In the genomic region with DNA sequence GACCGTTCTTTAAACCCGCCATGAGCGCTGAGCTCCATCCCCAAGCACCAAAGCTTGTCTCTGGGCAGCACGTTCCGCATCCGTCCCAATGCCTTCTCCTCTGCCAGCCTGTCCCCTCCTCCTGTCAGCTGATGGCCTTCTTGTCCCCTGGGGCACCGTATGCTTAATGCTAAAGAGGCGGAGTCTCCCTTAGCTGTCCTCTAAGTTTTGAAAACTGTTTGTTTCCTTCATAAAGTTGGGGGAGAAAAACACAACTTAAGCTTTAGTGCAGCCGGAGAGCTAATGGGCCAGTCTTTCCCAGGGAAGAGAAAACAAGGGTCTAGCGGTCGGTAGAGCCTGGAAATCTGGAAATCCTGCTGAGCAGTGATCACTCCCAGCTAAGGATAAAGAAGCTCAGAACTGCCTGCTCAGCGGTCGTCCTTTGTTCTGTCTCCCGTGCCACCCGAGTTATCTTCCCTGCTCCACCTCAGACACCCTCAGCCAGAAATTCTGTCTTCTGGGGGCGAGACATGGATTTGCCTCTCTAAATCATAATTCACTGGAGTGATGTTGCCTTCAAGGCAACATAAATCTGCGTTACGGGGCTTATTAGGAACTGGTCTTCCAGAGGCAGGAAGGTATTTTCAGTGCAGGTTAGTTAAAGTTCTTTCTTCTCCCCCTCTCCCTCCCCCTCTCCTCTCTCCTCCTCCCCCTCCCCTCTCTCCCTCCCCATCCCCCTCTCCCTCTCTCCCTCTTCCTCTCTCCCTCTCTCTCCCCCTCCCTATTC, we compare ENCODE assay signal across 8 mouse cellular contexts.
A peak's percentile ranks its signal among the peaks of the same experiment; 100 is the strongest.
DNase-seq lines count a peak whose midpoint lies in the region; ATAC-seq and TF ChIP-seq lines count a peak whose summit lies in the region.

No protein-coding gene starts in this region.

- no peaks in the 10 kb centered on the region for H3K27me3 ChIP-seq in forebrain, postnatal 0 days (ENCODE audit: insufficient read depth, low read length)
- H3K27me3 ChIP-seq in midbrain, embryonic 13.5 days = peaks cover 12% of the 10 kb centered on the region

- no peak for ATAC-seq in cerebellum, adult (ENCODE audit: insufficient number of reproducible peaks, low FRiP score, low TSS enrichment)
- ATAC-seq in forebrain, postnatal 0 days = peak; percentile 28; the same call in 1 of the 2 replicates
- ATAC-seq in midbrain, embryonic 13.5 days = peak; percentile 68

- H3K9me3 ChIP-seq in forebrain, postnatal 0 days (ENCODE audit: low read length) = no peaks in the 10 kb centered on the region
- H3K9me3 ChIP-seq in midbrain, embryonic 13.5 days = no peaks in the 10 kb centered on the region

- peak overlapping the region; percentile 17; the same call in 1 of the 2 replicates for H3K4me3 ChIP-seq in forebrain, postnatal 0 days (ENCODE audit: low read depth, low read length)
- H3K4me3 ChIP-seq in midbrain, embryonic 13.5 days (replicated peaks) = peak overlapping the region; percentile 30

- peak overlapping the region; percentile 37 for H3K4me2 ChIP-seq in forebrain, postnatal 0 days (ENCODE audit: low read depth)
- H3K4me2 ChIP-seq in midbrain, embryonic 13.5 days (replicated peaks) = peak overlapping the region; percentile 55

- peak overlapping the region; percentile 44 for H3K9ac ChIP-seq in forebrain, postnatal 0 days
- H3K9ac ChIP-seq in midbrain, embryonic 13.5 days (replicated peaks) = peak overlapping the region; percentile 50; the same call in 1 of the 2 replicates

- peak overlapping the region; percentile 40; the same call in 1 of the 2 replicates for H3K27ac ChIP-seq in forebrain, postnatal 0 days (ENCODE audit: low read depth, low read length)
- H3K27ac ChIP-seq in midbrain, embryonic 13.5 days = peak overlapping the region; percentile 82

- H3K4me1 ChIP-seq in forebrain, postnatal 0 days (ENCODE audit: insufficient read depth) = peaks cover 12% of the 10 kb centered on the region
- peaks cover 30% of the 10 kb centered on the region for H3K4me1 ChIP-seq in midbrain, embryonic 13.5 days (replicated peaks)

- H3K36me3 ChIP-seq in forebrain, postnatal 0 days (ENCODE audit: insufficient read depth) = no peaks in the 10 kb centered on the region
- no peaks in the 10 kb centered on the region for H3K36me3 ChIP-seq in midbrain, embryonic 13.5 days

- no peak for TF ChIP-seq CTCF in forebrain, postnatal 0 days (IDR thresholded peaks at IDR 0.05; ENCODE audit: low read depth)

- WGBS in forebrain, postnatal 0 days = 3% methylated on average over 18 of the region's 18 CpGs
- under 1% methylated on average over 18 of the region's 18 CpGs for WGBS in midbrain, embryonic 13.5 days

- peak; percentile 41 for DNase-seq in cerebellum, adult 8-10 months
- peak; percentile 82 for DNase-seq in R1 (ENCODE audit: low read depth, low spot score)
- peak; percentile 46 for DNase-seq in forebrain, postnatal 0 days
- DNase-seq in B cell, adult 2 months = no peak
- DNase-seq in urinary bladder, postnatal 36 days (ENCODE audit: low spot score in 2 of 2) = no peak
- no peak for DNase-seq in layer of hippocampus, adult 18-20 months (ENCODE audit: low spot score in 2 of 2)

Comparison
In these comparisons a context has a peak if more than half of its experiments do, and no peak if none do; other contexts are left out.
1. DNase-seq: peak in cerebellum, adult 8-10 months (single experiment), R1 (single experiment) and forebrain, postnatal 0 days (single experiment); none in B cell, adult 2 months (0 of 2), urinary bladder, postnatal 36 days (0 of 2) and layer of hippocampus, adult 18-20 months (0 of 2).